Mouse (Mus musculus) cerebellum, adult (tissue): Measurements from ENCODE around the gene Cd164l2.

ENCODE experiments used
- ATAC-seq: cut with Nextera tagmentation; 2 replicates; pipeline ENCODE4 v1.9.2; 2017; ENCODE audit warnings: mild to moderate bottlenecking, moderate library complexity, mixed read lengths; ENCODE audit not compliant: insufficient number of reproducible peaks, low FRiP score, low TSS enrichment

The Cd164l2 gene

GRCm38 (mm10) chr4:133189396-133189795 is 22.5 kb upstream of the Cd164l2 start:
- no peak for ATAC-seq

GRCm38 (mm10) chr4:133194482-133194881 is 17.4 kb upstream of the Cd164l2 start:
- ATAC-seq = no peak

- no peak for ATAC-seq
Measured at GRCm38 (mm10) chr4:133195014-133195413, 16.9 kb upstream of the Cd164l2 start.

GRCm38 (mm10) chr4:133196136-133196535 is 15.8 kb upstream of the Cd164l2 start:
- ATAC-seq = no peak

GRCm38 (mm10) chr4:133196852-133197251 is 15.1 kb upstream of the Cd164l2 start:
- ATAC-seq = no peak

- ATAC-seq = no peak
Measured at GRCm38 (mm10) chr4:133197355-133197754, 14.6 kb upstream of the Cd164l2 start.

- ATAC-seq = no peak
Measured at GRCm38 (mm10) chr4:133197801-133198286, 14.1 kb upstream of the Cd164l2 start.

GRCm38 (mm10) chr4:133198337-133199180 is 13.4 kb upstream of the Cd164l2 start:
- ATAC-seq = no peak

GRCm38 (mm10) chr4:133199743-133200142 is 12.2 kb upstream of the Cd164l2 start:
- ATAC-seq = no peak

- ATAC-seq = no peak
Measured at GRCm38 (mm10) chr4:133200343-133200742, 11.6 kb upstream of the Cd164l2 start.

GRCm38 (mm10) chr4:133201006-133201771 is 10.7 kb upstream of the Cd164l2 start:
- peak; percentile 79; the same call in 1 of the 2 replicates for ATAC-seq

GRCm38 (mm10) chr4:133202254-133202653 is 9.7 kb upstream of the Cd164l2 start:
- no peak for ATAC-seq

- no peak for ATAC-seq
Measured at GRCm38 (mm10) chr4:133203591-133203990, 8.3 kb upstream of the Cd164l2 start.

- ATAC-seq = no peak
Measured at GRCm38 (mm10) chr4:133204379-133204778, 7.6 kb upstream of the Cd164l2 start.

GRCm38 (mm10) chr4:133209366-133209765 is 2.6 kb upstream of the Cd164l2 start:
- ATAC-seq = 0 out of 2 replicates have a peak, but pooled peaks have one; percentile 9

- ATAC-seq = no peak
Measured at GRCm38 (mm10) chr4:133210023-133210787, 1.7 kb upstream of the Cd164l2 start.

- ATAC-seq = no peak
Measured at GRCm38 (mm10) chr4:133210788-133211390, 1.0 kb upstream of the Cd164l2 start.

- ATAC-seq = peak; percentile 56
Measured at GRCm38 (mm10) chr4:133212562-133213267, 784 bp downstream of the Cd164l2 start.

- ATAC-seq = no peak
Measured at GRCm38 (mm10) chr4:133213268-133213590, 1.3 kb downstream of the Cd164l2 start.

GRCm38 (mm10) chr4:133213661-133214060 is 1.7 kb downstream of the Cd164l2 start:
- no peak for ATAC-seq
